Mouse (Mus musculus) mesoderm, embryonic 11.5 days (tissue): ENCODE data around the gene Ccdc77.

ENCODE experiments used
- DNase-seq: peaks from one replicate; pipeline ENCODE4 v3.0.0-alpha.2; 2012; ENCODE audit warnings: low read depth, low spot score

The Ccdc77 gene

DNA sequence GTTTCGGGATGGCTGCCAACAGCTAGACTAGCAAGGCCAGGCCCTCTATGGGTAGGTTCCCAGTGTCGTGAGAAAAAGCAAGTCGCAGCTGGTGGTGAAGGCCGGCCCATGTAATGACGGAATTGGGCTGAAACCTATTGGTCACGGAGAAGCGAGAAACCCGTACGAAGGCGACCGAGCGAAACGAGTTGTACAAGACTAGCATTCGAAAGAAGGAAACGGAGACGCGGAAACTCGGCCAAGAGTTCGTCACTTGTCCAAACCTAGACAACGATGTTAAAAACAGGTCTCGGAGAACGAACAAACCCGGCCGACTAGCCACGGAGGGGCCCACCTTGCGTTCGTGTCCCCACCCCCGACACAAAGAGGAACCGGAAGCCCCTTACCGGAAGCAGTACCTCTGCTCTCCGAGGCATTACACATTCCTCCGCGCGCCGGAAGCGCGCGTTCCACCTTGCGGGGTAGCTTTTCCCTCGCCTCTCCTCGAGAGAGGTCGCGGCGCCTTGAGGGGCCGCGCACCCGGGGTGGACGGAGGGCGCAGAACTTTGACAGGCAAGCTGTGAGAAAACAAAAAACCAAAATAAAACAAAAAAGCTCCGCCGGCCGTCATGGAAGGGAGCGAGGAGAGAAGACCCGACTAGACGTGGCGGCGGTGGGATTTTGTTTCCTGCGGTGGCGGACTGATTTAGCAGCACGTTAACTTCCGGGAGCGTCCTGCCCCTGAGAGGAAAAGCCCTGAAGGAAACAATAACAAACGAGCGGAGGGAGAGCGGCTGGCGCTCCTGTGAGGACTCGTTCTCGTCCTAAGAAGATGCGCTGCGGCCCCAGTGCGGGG is at the start of gene Ccdc77, which contains the start of gene Kdm5a:
Gene Ccdc77 (minus strand): TSS at position 687 of the 835 bp plus-strand sequence.
Gene Kdm5a (plus strand): TSS at position 437 of the 835 bp plus-strand sequence.
- peak; percentile 97 for DNase-seq

DNA sequence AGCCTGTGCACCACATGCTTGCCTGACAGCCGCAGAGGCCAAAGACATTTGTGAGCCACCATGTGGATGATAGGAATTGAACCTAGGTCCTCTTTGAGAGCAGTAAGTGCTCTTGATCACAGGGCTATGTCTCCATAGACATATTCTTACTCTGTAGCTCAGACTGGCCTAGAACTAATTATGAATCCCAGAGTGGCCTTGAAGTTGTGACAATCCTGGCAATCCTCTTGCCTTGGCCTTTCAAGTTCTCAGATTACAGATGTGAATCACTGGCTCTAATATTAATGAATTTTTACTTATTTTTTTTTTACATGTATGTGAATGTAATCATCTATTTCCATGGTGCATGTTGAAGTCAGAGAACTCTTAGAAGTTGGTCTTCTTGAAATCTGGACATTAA is 39.8 kb upstream of the Ccdc77 start:
- DNase-seq: no peak

GRCm38 (mm10) chr6:120395622-120396345 is 31.6 kb upstream of the Ccdc77 start:
- DNase-seq: no peak

DNA sequence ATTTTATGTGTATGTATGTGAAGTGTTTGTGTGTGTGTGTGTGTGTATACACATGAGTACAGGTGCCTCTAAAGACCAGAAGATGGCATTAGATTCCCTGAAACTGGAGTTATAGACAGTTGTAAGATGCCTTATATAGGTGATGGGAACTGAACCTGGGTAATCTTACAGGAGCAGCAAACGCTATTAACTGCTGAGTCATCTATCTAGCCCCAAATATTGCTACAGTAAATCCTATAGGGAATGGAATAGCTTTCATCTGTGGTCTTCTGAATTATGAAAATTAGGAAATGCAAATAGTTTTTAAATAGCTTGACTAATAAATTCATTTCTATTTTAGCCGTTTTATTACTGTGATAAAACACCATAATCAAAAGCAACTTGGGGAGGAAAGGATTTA is 28.6 kb upstream of the Ccdc77 start:
- DNase-seq: no peak

DNA sequence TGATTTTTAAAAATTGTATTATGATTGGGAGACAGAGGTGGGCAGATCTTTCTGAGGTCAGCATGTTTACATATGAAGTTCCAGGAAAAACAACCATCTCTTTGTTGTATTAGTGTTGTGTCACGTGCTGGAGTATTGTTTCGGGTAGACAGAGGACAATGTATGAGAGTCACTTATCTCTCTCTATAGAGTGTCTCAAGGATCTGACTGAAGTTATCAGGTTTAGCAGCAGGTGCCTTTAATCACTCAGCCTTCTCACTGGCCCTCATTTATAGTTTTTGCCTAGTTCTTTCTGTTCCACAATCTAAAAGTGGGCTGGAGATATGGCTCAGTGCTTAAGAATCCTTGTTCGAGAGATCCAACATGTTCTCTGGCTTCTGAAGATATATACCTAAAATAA is 25.9 kb upstream of the Ccdc77 start:
- no peak for DNase-seq

GRCm38 (mm10) chr6:120376736-120377135 is 12.6 kb upstream of the Ccdc77 start:
- no peak for DNase-seq

- DNase-seq: peak; percentile 29
Observed at GRCm38 (mm10) chr6:120365051-120365450, 877 bp upstream of the Ccdc77 start.

DNA sequence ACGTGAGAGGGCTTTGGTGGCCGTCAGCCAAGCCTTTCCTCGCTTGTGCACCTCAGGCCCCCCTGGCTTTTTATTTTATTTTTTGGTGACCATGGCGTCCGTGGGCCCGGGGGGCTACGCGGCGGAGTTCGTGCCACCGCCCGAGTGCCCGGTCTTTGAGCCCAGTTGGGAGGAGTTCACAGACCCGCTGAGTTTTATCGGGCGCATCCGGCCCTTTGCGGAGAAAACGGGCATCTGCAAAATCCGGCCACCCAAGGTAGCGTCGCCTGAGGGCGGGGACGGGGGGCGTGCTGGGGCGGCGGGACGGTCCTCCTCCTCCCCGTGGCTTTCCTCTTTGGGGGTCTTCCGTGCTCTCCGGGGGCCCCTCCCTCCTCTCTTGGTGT is 340 bp upstream of the Ccdc77 start:
- DNase-seq: no peak

- no peak for DNase-seq
Observed at GRCm38 (mm10) chr6:120362774-120363687, 1.1 kb downstream of the Ccdc77 start.

DNA sequence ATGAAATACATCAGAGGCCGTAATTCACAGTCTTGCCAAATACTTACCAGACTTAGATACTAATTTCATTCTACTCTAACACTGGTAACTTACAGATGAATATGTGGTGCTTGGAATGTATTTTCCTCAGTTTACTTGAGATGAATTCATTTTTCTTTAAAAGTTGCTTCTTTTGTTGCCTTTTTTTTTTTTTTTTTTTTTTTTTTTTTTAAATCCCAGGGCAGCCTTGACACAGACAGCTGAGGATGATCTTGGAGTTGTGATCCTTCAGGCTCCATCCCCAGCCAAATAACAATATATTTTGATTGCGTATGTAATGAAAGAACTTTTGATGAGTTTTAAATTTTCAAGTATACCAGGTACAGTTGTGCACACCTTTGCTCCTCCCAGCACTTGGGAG is 2.0 kb downstream of the Ccdc77 start:
- DNase-seq: no peak

DNA sequence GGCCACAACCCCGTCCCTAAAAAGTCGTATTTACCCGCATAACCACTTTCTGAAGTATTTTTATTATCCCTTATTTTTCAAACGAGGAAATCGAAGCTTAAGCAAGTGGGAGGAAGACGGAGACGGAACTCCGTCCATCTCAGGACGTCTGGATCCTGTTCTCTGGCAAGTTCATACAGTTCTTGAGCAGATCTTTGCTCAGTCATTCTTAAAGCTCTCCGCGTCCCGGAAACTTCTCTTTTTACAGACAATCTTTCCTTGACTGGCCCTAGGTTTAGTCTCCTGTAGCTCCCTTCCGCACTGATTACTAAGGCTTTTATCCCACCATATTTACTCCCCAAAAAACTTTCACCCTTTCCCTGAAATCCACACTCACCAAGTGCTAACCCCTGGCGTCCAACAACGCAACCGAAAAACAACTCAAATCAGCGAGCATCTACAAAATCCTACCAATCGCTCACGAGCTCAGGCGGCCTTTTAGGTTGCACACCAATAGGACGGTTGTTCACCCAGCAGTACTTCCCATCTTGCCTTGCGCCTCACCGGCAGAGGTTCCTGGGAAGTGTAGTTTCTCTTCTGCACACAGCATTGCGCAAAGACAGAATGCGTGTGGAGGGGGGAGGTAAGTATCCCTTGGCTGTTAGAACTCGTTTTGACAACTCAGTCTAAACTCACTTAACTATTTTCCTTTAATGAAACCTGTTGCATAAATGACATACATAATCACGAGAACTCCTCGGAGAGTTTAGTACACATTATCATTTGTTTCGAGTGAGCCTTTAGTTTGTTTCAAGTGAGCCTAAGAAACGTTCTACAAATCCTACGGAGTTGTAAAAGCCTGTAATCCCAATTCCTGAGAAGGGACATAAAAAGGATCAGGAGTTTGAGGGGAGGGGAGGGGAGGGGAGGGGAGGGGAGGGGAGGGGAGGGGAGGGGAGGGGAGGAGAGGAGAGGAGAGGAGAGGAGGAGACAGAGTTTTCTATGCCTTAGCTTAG is 6.9 kb downstream of the Ccdc77 start:
- DNase-seq: peak; percentile 93

DNA sequence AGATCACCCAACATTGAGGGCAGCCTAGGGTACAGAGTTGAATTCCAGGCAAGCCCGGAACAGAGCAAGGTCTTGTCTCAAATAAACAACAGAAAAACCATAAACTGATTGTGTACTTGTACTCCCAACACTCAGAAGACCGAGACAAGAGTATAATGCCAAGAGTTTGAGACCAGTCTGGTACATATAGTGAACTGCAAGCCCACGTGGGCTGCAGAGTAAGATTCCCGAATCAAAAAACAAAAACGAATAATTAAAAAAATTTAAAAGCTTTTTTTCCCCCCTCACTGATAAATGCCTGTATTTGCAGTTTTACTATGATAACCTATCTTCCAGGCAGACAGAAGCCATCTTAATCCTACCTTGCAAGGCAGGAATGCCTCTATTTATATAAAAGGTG is 7.7 kb downstream of the Ccdc77 start:
- no peak for DNase-seq

DNA sequence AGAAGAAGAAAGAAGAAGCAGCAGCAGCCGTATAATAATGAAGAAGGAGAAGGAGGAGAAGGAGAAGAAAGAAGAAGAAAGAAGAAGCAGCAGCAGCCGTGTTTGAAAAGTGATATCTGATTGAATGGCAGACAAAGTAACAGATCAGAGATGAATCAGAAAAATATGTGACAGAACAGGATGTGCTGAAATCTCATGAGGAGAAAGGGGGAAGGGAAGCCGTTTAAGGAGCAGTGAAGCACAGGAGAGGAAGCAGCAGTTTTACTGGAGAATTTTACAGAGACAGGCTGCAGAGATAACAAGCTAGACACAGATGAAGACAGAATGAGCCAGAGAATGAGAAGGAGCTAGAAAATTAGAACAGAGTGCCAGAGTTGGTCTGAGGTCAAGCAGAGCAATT is 15.2 kb downstream of the Ccdc77 start:
- DNase-seq: no peak

DNA sequence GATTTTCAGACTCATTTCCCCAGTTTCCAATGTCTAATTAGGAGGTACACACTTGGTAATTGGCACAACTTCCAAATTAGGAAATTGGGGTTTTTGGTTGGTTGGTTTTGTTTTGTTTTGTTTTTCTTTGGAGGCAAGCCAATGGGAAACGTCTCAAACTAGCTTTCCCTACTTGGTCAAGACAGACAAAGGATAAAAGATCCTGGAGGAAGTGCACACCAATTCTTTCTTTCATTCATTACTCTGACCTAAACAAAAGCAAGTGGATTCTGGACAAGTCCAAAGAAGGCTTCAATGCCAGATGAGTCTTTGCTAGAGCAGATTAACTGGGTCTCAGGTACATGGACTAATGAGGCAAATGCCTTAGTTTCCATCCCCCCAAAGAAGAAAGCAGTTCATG is 20.2 kb downstream of the Ccdc77 start:
- DNase-seq: no peak

DNA sequence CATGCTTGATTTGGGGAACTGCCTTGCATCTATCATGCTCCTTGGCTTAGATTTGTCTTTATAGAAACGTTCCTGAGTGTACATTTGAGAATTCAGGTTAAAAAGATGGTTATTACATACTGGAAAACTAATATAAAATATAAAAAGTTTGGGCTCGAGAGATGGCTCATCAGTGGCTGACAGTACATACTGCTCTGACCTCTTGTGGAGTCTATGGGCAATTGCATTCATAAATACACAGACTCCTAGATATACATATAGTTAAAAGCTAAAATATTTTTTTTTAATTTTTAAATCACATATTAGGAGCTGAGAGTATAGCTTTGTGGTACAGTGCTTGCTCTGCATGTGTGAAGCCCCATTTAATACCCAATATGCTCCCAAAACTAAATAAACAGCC is 31.8 kb downstream of the Ccdc77 start:
- DNase-seq: no peak

GRCm38 (mm10) chr6:120324295-120324927 is 39.8 kb downstream of the Ccdc77 start:
- peak; percentile 90 for DNase-seq

- DNase-seq: no peak
Observed at GRCm38 (mm10) chr6:120320369-120320768, 43.8 kb downstream of the Ccdc77 start.

GRCm38 (mm10) chr6:120319129-120319528 is 45.0 kb downstream of the Ccdc77 start:
- DNase-seq: no peak

DNA sequence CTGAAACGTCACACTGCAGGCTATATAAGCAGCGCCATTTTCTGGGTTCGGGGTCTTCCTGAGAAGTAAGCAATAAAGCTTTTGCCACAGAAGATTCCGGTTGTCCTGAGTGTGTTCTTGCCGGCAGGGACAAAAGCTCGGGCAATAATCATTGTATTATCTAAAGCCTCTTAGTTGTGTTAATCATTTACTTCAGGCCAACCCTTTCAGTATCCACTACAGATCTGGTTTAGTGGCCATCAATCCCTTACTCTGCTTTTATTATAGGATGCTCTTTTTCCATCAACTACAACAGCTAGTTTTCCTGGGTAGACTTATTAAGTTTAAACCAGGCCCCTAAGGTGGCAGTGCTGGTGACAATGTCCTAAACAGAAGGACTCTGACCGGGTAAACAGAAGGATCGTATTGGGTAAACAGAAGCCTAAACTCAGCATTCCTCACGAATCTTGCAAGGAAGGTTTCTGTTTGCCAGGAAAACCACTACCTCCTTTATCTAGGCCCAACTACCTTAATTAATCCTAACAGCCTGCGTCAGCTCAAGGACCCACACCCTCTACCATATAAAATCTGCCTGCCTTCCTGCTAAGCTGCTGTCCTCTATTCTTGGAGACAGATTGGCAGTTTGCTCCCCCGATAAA is 45.8 kb downstream of the Ccdc77 start:
- no peak for DNase-seq

DNA sequence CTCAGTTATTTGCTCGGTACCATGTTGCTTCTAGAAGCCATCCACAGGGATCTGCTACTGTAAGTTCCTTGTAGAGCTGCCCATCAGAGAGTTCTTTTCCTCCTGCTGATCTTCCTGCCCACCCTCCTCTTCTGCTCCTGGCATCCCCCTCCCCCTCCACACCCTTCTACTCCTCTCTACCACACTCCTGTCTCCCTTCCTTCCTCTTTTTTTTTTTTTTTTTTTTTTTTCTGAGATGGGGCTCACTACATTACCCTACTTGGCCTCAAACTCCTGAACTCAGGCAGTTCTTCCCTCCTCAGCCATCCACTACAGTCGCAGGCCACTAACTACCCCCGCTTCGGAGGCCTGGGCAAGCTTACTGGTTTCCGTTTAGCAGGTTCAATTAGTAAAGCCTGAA is 51.7 kb downstream of the Ccdc77 start:
- DNase-seq: no peak
